Mouse (Mus musculus) brown adipose tissue, adult 24 weeks (tissue): ENCODE measurements around the gene Lrch4. TPM values are rescaled to one million over a fixed set of nuclear protein-coding genes. Genes with fewer than 3 reads are reported as not detected.
"Not testable (repeated sequence)": the region's sequence is repeated elsewhere in the genome, so short reads cannot be mapped to it uniquely, and the experiment has no call there.

ENCODE experiments used
- H3K27ac ChIP-seq: fragments of 200-500 bp; replicated peaks from 2 replicates; pipeline ENCODE4 v1.5.1; 2012; ENCODE audit warnings: low read depth, mild to moderate bottlenecking, low read length
- H3K4me1 ChIP-seq: fragments of 200-500 bp; 2 replicates; pipeline ENCODE4 v1.6.1; 2012; ENCODE audit warnings: low read length, mixed read lengths; ENCODE audit not compliant: control insufficient read depth, insufficient read depth, insufficient read length
- H3K4me3 ChIP-seq: fragments of 200-500 bp; 2 replicates; pipeline ENCODE4 v1.5.1; 2012; ENCODE audit warnings: low read depth, mild to moderate bottlenecking, low read length, moderate library complexity; ENCODE audit not compliant: insufficient read depth
- polyA plus RNA-seq: library from polyadenylated mRNA; stranded (reverse); fragments of >200 nt; gene quantifications from 2 replicates; pipeline ENCODE4 v1.2.4, GENCODE M21; 2012; ENCODE audit not compliant: missing spikeins, insufficient read depth, insufficient read length

Gene Lrch4
- polyA plus RNA-seq, 1 experiment = 13.6 TPM

- H3K4me3 ChIP-seq = no peak overlapping the region
- H3K27ac ChIP-seq = no peak overlapping the region
- H3K4me1 ChIP-seq = peaks cover 15% of the 10 kb centered on the region
Measured at GRCm38 (mm10) chr5:137607860-137608653, 20.9 kb upstream of the Lrch4 start.

- peak overlapping the region; percentile 48; the same call in 1 of the 2 replicates for H3K4me3 ChIP-seq
- H3K4me1 ChIP-seq = peaks cover 17% of the 10 kb centered on the region
- H3K27ac ChIP-seq = no peak overlapping the region
Measured at GRCm38 (mm10) chr5:137608654-137609190, 20.2 kb upstream of the Lrch4 start.

DNA sequence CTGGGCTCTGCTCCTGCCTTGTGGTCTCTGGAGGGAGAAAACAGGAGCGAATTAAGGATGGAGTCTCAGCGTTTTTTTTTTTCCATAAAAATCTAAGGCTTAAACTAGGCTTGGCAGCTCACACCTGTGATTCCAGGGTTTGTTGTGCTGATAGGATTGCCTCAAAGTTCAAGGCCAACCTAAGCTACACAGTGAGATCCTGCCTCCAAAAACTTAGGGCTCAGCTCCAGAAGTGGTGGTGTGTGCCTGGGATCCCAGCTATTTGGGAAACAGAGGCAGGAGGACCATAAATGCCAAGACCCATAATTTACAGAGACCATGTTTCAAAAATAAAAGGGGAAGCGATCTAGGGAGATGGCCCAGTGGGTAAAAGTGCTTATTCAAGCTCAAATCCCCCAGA lies 19.6 kb upstream of the Lrch4 start:
- H3K4me3 ChIP-seq = peak overlapping the region; percentile 48
- H3K4me1 ChIP-seq = peaks cover 20% of the 10 kb centered on the region

DNA sequence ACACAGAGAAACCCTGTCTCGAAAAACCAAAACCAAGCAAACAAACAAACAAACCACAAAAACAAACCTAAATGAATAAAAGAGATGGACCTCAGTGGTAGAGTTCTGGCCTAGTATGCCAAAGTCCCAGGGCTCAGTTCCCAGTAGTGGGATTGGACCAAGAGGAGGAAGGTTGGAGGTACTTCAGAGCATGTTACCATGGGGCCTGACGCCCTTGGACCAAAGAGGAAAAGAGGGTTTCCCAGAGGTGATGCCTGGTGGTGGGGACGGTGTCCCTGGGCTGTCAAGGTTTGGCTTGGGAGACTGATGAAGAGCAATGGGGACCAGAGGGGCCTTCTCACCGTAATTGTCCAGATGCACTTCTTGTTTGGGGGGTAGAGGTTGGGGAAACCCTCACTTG lies 18.9 kb upstream of the Lrch4 start:
- peak overlapping the region; percentile 48 for H3K4me3 ChIP-seq
- H3K4me1 ChIP-seq = peaks cover 20% of the 10 kb centered on the region
- peak overlapping the region; percentile 53 for H3K27ac ChIP-seq

More for the DNA sequence above, 19.6 kb upstream of the Lrch4 start:
- no peak overlapping the region for H3K27ac ChIP-seq

GRCm38 (mm10) chr5:137610548-137611244 lies 18.2 kb upstream of the Lrch4 start:
- peaks cover 20% of the 10 kb centered on the region for H3K4me1 ChIP-seq
- peak overlapping the region; percentile 83 for H3K27ac ChIP-seq
- peak overlapping the region; percentile 48 for H3K4me3 ChIP-seq

- peaks cover 20% of the 10 kb centered on the region for H3K4me1 ChIP-seq
- peak overlapping the region; percentile 83 for H3K27ac ChIP-seq
- H3K4me3 ChIP-seq = peak overlapping the region; percentile 48
Measured at GRCm38 (mm10) chr5:137611245-137611602, 17.7 kb upstream of the Lrch4 start.

DNA sequence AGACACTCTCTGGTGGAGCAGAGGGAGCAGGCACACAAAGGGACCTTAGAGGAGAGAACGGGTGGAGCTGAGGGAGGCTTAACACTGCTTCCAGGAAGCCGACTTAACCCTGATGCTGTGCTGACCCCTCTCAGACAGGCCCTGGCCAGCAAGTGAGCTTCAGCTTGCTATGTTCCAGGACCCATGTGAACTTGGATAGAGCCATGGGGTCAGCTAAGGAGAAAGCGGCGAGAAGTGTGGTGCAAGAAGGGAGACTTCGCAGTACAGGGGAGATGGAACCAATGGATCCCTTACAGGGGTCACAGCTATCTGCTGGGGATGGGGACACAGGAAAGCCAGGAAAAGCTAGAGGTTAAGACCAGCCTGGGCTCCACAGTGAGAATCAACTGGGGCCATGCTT lies 15.8 kb upstream of the Lrch4 start:
- Histone ChIP-seq H3K27ac (peak overlapping the region; percentile 55), H3K4me3 (no peak overlapping the region), H3K4me1 (peaks cover 20% of the 10 kb centered on the region)

DNA sequence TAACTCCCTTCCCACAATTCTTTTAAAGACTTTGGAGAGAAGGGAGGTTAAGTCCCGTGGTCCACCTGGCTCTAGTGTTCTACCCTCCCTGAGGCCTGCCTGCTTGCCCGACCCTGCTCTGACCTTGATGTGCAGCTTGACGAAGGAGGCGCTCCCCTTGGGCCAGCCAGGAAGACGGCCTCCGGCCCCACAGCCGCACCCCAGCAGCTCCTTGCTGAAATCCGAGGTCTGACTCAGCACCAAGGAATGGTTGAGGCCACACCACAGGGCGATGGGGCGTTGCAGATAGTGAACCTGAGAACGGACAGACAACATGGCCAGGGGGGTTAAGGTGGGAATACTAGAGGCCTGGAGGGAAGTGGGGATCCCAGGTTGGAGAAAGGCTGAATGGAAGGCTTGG lies 15.4 kb upstream of the Lrch4 start, which contains the start of gene Pcolce:
TSS of gene Pcolce (minus strand) at position 235 of the 400 bp plus-strand sequence.
- Histone ChIP-seq H3K4me3 (no peak within 1 kb of the TSS), H3K4me1 (peaks cover 20% of the 10 kb centered on the region), H3K27ac (peak within 1 kb of the TSS; percentile 71)

DNA sequence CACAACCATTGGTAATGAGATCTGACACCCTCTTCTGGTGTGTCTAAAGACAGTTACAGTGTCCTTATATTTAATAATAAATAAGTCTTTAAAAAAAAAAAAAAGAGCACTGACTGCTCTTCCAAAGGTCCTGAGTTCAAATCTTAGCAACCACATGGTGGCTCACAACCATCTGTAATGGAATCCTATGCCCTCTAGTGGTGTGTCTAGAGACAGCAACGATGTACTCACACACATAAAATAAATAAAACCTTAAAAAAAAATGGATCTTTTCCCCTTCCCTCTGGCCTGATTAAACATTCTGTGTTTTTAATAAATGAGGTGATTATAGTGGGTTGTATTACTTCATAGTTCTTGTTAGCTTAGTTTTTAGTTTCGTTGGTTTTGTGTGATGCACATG lies 14.0 kb upstream of the Lrch4 start:
- H3K4me3 ChIP-seq, H3K27ac ChIP-seq: not testable (repeated sequence)
- H3K4me1 ChIP-seq = peaks cover 13% of the 10 kb centered on the region

DNA sequence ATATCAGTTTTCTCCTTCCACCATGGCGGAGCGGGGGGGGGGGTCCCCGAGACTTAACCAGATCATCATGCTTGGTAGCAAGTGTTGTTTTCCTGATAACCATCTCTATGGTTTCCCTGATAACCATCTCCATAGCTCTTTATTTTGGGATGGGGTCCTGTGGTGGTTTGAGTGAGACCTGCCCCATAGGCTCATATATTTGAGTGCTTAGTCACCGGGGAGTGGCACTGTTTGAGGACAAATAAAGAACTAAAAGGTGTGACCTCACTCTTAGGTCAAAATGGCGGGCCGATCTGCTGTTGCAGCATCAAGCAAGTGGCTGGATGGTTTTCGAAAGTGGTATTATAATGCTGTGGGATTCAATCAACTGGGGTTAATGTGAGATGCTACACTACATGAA lies 13.6 kb upstream of the Lrch4 start:
- Histone ChIP-seq H3K4me1 (peaks cover 10% of the 10 kb centered on the region), H3K27ac (no peak overlapping the region), H3K4me3 (no peak overlapping the region)

DNA sequence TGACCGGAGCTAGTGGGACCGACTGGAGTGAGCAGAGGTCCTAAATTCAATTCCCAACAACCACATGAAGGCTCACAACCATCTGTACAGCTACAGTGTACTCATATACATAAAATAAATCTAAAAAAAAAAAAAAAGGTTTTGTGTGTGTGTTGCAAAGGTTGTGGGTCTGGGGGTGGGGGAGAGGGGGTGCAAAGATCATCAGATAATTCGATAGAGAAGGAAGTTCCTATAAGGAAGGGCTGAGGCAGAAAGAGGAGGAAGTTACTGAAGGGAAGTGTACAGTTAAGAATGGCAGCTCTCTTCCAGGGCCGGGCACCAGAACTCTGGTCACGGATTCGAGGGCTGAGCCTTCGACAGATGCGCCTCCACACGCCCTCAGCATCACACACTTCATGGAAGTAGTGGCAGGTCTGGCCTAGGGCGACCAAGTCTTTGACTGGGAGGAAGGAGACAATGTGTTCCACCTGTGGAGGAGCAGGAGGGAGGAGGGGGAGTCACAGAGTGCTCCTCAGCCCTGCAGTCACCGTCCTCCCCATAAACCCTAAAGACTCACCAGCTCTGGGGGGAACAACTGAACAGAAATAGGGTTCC lies 4.9 kb upstream of the Lrch4 start:
- Histone ChIP-seq H3K27ac (no peak overlapping the region), H3K4me3 (no peak overlapping the region), H3K4me1 (no peaks in the 10 kb centered on the region)

DNA sequence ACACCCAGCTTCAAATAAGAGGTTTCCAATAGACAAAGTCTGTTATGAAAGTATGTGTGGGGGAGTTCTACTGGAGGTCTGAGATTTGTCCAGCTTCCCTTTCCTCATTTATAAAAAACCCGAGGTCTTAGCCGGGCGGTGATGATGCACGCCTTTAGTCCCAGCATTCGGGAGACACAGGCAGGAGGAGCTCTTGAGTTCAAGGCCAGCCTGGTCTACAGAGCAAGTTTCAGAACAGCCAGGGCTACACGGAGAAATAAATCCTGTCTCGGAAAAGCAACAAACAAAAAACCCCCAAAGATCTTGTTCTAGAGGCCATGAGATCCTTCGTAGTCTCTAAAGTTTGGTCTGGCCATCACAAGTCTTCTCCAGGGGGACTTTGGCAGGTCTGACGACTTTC lies 930 bp upstream of the Lrch4 start:
- Histone ChIP-seq H3K4me3 (peak overlapping the region; percentile 76), H3K4me1 (peaks cover 16% of the 10 kb centered on the region), H3K27ac (peak overlapping the region; percentile 88)

DNA sequence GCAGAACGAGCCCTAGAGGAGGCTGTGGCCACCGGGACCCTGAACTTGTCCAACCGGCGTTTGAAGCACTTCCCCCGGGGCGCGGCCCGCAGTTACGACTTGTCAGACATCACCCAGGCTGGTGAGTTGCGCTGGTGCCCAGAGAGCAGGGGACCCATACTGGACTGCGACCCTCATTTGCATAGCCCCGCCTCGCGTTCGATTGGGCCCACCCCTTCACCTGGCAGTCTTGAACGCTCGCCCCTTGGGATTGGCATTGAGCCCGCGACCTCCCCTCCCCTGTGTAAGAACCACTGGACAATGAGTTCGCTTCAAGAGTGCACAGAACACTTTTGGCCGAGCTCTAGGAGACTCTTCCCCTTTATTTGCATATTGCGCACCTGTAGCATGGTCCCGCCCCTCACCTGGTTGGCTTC lies 393 bp downstream of the Lrch4 start:
- H3K4me1 ChIP-seq = peaks cover 16% of the 10 kb centered on the region
- peak overlapping the region; percentile 82 for H3K4me3 ChIP-seq
- H3K27ac ChIP-seq = peak overlapping the region; percentile 45

- H3K27ac ChIP-seq = peak overlapping the region; percentile 45
- H3K4me3 ChIP-seq = peak overlapping the region; percentile 82
- H3K4me1 ChIP-seq = peaks cover 16% of the 10 kb centered on the region
Measured at GRCm38 (mm10) chr5:137629906-137630545, 1.1 kb downstream of the Lrch4 start.

DNA sequence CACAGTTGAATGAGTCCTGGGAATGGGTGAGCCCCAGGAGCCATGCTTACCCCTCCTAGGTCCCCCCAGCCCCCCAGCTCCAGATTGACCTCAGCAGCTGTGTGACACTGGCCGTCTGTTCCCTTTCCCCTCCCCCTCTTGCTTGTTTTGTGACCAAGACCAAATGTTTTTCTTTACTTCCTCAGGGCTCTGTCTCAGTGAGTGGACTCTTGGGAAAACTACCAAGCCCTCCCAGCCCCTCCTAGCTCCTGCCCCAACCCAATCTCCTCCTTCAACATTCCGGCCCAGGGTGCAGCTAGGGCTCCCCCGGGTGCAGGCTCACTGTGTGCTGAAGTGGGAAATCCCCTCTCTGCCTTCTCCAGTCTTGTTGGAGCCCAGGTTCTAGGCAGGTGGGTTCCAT lies 1.7 kb downstream of the Lrch4 start:
- Histone ChIP-seq H3K4me3 (peak overlapping the region; percentile 82), H3K27ac (peak overlapping the region; percentile 78), H3K4me1 (peaks cover 16% of the 10 kb centered on the region)
